Mouse (Mus musculus) kidney, adult 2 months (tissue): ENCODE measurements around the gene Icmt. TPM values are rescaled to one million over a fixed set of nuclear protein-coding genes. Genes with fewer than 3 reads are reported as not detected.

ENCODE experiments used
- DNase-seq: peaks from one replicate; pipeline ENCODE4 v3.0.0; 2021
- H3K27ac ChIP-seq: fragments of 200-500 bp; 2 replicates; pipeline ENCODE4 v1.5.1; 2012; ENCODE audit warnings: low read depth, low read length, control low read depth, inconsistent platforms; ENCODE audit not compliant: insufficient read depth
- H3K27me3 ChIP-seq: fragments of 200-500 bp; replicated peaks from 2 replicates; pipeline ENCODE4 v1.6.1; 2012; ENCODE audit warnings: mild to moderate bottlenecking, moderate library complexity, low read length, inconsistent platforms; ENCODE audit not compliant: control insufficient read depth, insufficient read depth
- H3K36me3 ChIP-seq: fragments of 200-500 bp; 2 replicates; pipeline ENCODE4 v1.6.1; 2012; ENCODE audit warnings: mild to moderate bottlenecking, moderate library complexity, low read length, inconsistent platforms; ENCODE audit not compliant: control insufficient read depth, insufficient read depth
- H3K4me1 ChIP-seq: fragments of 200-500 bp; 2 replicates; pipeline ENCODE4 v1.6.1; 2011; ENCODE audit warnings: low read length; ENCODE audit not compliant: control insufficient read depth, insufficient read depth
- H3K4me3 ChIP-seq: fragments of 200-500 bp; 2 replicates; pipeline ENCODE4 v1.5.1; 2011; ENCODE audit warnings: mild to moderate bottlenecking, low read depth, low read length, control low read depth; ENCODE audit not compliant: insufficient read depth
- CTCF ChIP-seq: fragments of 200-500 bp; conservative IDR thresholded peaks from 2 replicates; pipeline ENCODE4 v1.5.1; 2011; ENCODE audit warnings: low read depth, mild to moderate bottlenecking, control low read depth, low read length, moderate library complexity, mixed read lengths; ENCODE audit not compliant: insufficient read depth, insufficient read length
- POLR2A ChIP-seq: fragments of 200-500 bp; IDR thresholded peaks from one replicate; pipeline ENCODE4 v1.6.1; 2011; ENCODE audit warnings: low read depth, low read length, control low read depth
- WGBS: fragments of 180-500 bp; shearing (Covaris S2); methylation state at CpG from one replicate; pipeline ENCODE4 v1.1.7; 2018; 5-methylcytosine and 5-hydroxymethylcytosine counted together
- polyA plus RNA-seq: library from polyadenylated mRNA; depleted of rRNA; stranded (reverse); fragments of >200 nt; gene quantifications from 2 replicates; pipeline ENCODE4 v1.2.3, GENCODE M21; 2012

Gene Icmt
- polyA plus RNA-seq, 1 experiment = 31.2 TPM

DNA sequence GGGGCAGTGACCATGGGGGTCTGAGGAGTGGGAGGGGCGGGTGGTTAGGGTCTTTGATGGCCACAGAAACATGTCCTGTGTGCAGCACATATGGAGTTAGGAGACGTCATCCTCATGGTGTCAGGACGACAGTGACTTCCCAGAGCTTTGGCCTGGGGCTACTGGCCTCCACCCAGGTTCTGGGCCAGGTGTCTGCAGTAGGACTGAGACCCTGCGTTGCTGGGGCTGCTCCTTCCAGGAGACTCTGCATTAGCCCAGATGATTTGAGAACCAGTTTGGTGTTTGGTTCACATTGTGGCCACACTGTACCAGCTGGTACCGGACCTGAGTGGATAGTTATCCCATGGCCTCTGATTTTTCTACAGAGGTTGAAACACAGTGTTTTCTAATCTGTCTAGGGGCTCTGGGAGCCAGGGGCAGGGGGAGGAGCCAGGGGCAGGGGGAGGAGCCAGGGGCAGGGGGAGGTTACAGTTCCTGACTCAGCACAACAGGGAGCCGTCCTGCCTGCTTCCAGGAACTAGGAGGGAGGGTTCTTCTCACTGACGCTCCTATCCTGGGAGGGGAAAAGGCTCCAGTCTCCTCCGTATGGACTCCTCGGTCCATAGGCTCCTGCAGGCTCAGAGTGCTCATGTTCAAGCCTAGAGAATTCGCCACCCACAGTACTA lies 33.4 kb upstream of the Icmt start:
- WGBS = 39% methylated on average over 10 of the region's 10 CpGs
- peak; percentile 61 for DNase-seq
- no peak overlapping the region for H3K27ac ChIP-seq

DNA sequence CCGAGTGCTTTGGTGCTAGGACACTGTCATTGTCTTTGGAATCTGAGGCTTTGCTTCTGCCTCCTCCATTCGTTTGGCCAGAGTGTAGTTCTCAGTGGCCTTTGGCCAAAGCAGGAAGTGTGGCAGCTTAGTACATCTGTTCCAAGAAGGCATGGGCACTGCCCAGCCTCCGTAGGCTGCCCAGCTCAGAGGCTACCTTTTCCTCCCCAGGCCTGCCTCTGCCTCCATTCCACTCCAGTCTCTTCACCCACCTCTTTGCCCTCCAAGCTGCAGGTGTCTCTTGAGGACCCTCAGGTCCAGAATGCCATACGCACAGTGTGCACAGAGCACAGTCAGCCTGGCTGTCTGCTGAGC lies 32.9 kb upstream of the Icmt start:
- peak; percentile 65 for DNase-seq
- no peak for TF ChIP-seq POLR2A
- TF ChIP-seq CTCF = no peak
- Histone ChIP-seq H3K27ac (no peak overlapping the region), H3K4me1 (peaks cover 9% of the 10 kb centered on the region), H3K4me3 (no peak overlapping the region), H3K36me3 (no peaks in the 10 kb centered on the region), H3K27me3 (no peaks in the 10 kb centered on the region)
- 31% methylated on average over 4 of the region's 4 CpGs for WGBS

More for the DNA sequence above, 33.4 kb upstream of the Icmt start:
- TF ChIP-seq POLR2A = no peak
- TF ChIP-seq CTCF = no peak
- H3K27me3 ChIP-seq = no peaks in the 10 kb centered on the region
- no peak overlapping the region for H3K4me3 ChIP-seq
- peaks cover 9% of the 10 kb centered on the region for H3K4me1 ChIP-seq
- H3K36me3 ChIP-seq = no peaks in the 10 kb centered on the region

DNA sequence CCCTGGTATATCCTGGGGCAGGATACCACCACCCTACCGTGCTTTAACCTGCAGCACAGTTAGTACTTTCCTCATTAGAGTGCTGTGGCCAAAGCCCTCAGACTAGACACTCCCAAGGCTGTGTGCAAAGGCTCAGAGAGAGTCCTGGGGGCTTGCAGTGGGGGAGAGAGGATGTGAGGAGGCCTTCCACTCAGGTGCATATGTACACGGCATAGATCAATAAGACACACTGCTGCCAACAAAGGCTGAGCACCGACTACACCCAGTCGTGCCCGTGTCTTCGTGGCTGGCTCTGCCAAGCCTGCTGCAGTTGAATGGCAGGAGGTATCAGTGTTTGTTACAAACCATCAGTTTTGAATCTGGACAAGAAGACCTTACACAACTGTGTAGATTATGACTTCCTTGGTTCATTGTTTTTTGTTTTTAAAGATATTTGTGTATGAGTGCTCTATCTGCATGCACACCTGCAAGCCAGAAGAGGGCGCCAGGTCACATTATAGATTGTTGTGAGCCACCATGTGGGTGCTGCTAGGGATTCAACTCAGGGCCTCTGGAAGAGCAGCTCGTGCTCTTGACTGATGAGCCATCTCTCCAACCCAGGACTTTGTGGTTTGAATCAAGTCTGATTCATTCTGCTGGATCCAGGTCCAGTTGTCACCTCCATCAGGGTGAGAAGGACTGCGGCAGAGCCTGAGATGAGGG lies 32.0 kb upstream of the Icmt start:
- no peaks in the 10 kb centered on the region for H3K27me3 ChIP-seq
- no peak overlapping the region for H3K4me3 ChIP-seq
- H3K4me1 ChIP-seq = peaks cover 9% of the 10 kb centered on the region
- DNase-seq = no peak
- WGBS = 94% methylated on average over 9 of the region's 9 CpGs
- H3K36me3 ChIP-seq = no peaks in the 10 kb centered on the region
- TF ChIP-seq CTCF = peak; percentile 31; the same call in 1 of the 2 replicates
- TF ChIP-seq POLR2A = no peak
- no peak overlapping the region for H3K27ac ChIP-seq

DNA sequence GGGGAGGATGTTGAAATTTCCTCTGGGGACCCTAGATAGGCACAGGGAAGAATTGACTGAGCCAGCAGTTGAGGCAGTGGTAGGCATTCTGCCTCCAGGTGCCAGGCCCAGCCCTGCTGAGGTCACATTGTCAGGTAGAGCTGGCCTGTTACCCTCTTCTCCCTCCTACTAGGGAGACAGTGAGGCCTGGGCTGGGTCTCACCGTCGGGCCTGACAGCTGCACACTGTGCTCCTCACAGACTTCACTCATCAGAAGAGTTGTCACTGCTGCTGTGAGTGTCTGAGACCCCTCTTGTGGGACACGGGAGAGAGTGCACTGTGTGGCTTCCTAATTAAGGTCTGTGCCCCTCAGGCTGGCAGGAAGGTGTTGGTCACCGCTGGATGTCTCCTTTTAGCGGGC lies 31.2 kb upstream of the Icmt start:
- Histone ChIP-seq H3K36me3 (no peaks in the 10 kb centered on the region), H3K4me3 (no peak overlapping the region), H3K27ac (no peak overlapping the region), H3K27me3 (no peaks in the 10 kb centered on the region), H3K4me1 (peaks cover 9% of the 10 kb centered on the region)
- WGBS = 73% methylated on average over 5 of the region's 5 CpGs
- no peak for TF ChIP-seq CTCF
- TF ChIP-seq POLR2A = no peak
- DNase-seq = no peak

DNA sequence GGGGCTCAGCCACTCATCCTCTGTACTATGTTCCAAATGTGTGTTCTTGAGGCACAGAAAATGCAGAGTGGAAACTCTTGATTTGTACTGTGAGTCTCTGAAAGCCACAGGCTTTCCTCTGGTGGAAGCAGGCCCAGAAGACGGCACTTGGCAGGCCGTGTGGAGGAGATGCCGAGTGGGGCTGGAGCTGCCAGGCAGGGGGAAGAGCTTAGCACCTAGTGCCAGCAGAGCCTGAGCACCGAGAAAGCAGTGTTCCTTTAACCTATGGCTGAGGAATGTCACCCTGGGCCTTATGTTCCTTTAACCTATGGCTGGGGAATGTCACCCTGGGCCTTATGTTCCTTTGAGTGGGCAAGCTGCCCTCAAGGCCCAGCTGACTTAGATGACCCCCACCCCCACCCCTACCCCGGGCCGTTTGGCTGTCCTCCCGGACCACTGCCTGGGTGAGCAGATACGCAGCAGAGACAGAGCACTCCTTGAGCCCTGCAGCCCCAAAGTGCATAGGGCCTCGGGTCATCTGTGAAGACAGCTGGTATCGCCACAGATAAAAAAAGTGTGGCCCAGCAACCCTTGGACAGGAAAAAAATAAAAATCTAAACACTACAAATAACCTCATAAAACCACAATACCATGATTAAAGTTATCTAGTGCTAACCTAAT lies 30.7 kb upstream of the Icmt start:
- WGBS = 61% methylated on average over 10 of the region's 10 CpGs
- Histone ChIP-seq H3K27me3 (no peaks in the 10 kb centered on the region), H3K36me3 (no peaks in the 10 kb centered on the region), H3K4me3 (no peak overlapping the region), H3K27ac (no peak overlapping the region), H3K4me1 (peaks cover 9% of the 10 kb centered on the region)
- no peak for TF ChIP-seq CTCF
- TF ChIP-seq POLR2A = no peak
- no peak for DNase-seq

DNA sequence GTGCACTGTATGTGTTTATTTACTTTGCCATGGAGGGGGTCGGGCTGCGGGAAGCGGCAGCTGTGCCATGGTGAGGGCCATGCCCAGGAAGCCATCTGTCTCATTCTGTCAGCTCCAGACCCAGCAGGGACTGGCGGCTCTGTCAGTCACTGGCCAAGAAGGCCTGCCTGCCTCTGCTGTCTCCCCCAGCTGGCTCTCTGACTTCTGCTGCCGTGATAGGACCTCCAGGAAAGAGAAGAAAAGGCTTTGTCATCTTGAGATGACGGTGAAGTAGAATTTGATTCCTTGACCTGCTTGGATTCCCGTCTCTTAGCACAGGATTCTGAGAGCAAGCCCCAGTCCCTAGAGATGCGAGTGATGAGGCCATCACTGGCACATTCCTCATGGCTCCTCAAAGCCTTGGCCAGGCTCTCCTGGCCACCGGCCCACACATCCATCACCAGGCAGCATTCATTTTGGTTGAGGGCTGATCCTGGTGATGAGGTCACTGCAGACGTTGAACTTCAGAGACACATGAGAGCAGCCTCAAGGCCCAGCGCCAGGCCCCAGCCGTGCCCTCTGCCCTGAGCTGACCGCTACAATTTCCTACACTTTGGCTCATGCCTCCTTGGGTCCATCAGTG lies 29.2 kb upstream of the Icmt start:
- Histone ChIP-seq H3K4me1 (peaks cover 9% of the 10 kb centered on the region), H3K27ac (no peak overlapping the region), H3K4me3 (no peak overlapping the region), H3K27me3 (no peaks in the 10 kb centered on the region), H3K36me3 (no peaks in the 10 kb centered on the region)
- TF ChIP-seq POLR2A = no peak
- TF ChIP-seq CTCF = no peak
- no peak for DNase-seq
- 73% methylated on average over 13 of the region's 13 CpGs for WGBS

DNA sequence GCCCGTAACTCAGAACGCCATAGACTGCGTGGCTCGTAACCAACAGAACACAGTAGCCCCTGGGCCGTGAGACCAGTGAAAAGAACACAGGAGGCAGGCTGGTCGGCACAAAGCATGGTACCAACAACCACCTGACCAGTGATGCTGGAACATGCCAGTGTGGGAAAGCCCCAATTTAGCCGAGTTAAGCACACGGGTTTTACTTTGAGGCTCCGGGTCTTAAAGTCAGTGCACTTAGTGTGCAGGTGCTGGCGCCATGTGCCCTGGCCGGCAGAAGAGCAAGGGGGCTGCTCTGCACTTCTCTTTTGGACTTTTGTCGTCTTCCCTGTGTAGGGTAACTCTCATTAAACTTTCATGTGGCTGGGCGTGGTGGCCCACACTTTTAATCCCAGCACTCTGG lies 27.1 kb upstream of the Icmt start:
- no peaks in the 10 kb centered on the region for H3K36me3 ChIP-seq
- TF ChIP-seq CTCF = no peak
- no peak for TF ChIP-seq POLR2A
- H3K4me3 ChIP-seq = no peak overlapping the region
- no peaks in the 10 kb centered on the region; the same call in 1 of the 2 replicates for H3K27me3 ChIP-seq
- no peak overlapping the region for H3K27ac ChIP-seq
- WGBS = 89% methylated on average over 13 of the region's 13 CpGs
- no peaks in the 10 kb centered on the region for H3K4me1 ChIP-seq
- no peak for DNase-seq
